Mouse (Mus musculus): ENCODE data around the gene Kcnq4. TPM values are rescaled to one million over a fixed set of nuclear protein-coding genes. Genes with fewer than 3 reads are reported as not detected.

Kcnq4 gene
- total RNA-seq, 2 experiments from 2014 or later = 6.9 to 7.5 TPM

GRCm38 (mm10) chr4:120721574-120721973, 26.8 kb downstream of the Kcnq4 start:
- TF ChIP-seq CTCF (IDR thresholded peaks at IDR 0.05) = no peak
- intact Hi-C loops (cut with DNase I) = no loop called here

GRCm38 (mm10) chr4:120719152-120719551, 29.3 kb downstream of the Kcnq4 start:
- no peak for TF ChIP-seq CTCF (IDR thresholded peaks at IDR 0.05)
- intact Hi-C loops (cut with DNase I) = no loop called here
- Histone ChIP-seq H3K4me3 (no peak overlapping the region), H3K27ac (no peak overlapping the region)
- no peak for DNase-seq (ENCODE audit: extremely low spot score in 1 of 2, low spot score in 2 of 2)

More at GRCm38 (mm10) chr4:120721574-120721973, 26.8 kb downstream of the Kcnq4 start:
- no peak for DNase-seq (ENCODE audit: extremely low spot score in 1 of 2, low spot score in 2 of 2)
- Histone ChIP-seq H3K4me3 (no peak overlapping the region), H3K27ac (no peak overlapping the region)

- TF ChIP-seq CTCF (IDR thresholded peaks at IDR 0.05) = no peak
- DNase-seq (ENCODE audit: extremely low spot score in 1 of 2, low spot score in 2 of 2) = peak; percentile 40 to 52
- Histone ChIP-seq H3K27ac (peak overlapping the region; percentile 47; the same call in 1 of the 2 replicates), H3K4me3 (no peak overlapping the region)
- intact Hi-C loops (cut with DNase I) = no loop called here
Measured at GRCm38 (mm10) chr4:120717591-120717990, 30.8 kb downstream of the Kcnq4 start.

- H3K4me3 ChIP-seq = peak overlapping the region; percentile 33
- intact Hi-C loops (cut with DNase I) = no loop called here
- no peak for TF ChIP-seq CTCF (IDR thresholded peaks at IDR 0.05)
- DNase-seq (ENCODE audit: extremely low spot score in 1 of 2, low spot score in 2 of 2) = no peak
- peak overlapping the region; percentile 32; the same call in 1 of the 2 replicates for H3K27ac ChIP-seq
Measured at GRCm38 (mm10) chr4:120716765-120717164, 31.6 kb downstream of the Kcnq4 start.

GRCm38 (mm10) chr4:120716141-120716571, 32.3 kb downstream of the Kcnq4 start:
- intact Hi-C loops (cut with DNase I) = no loop called here
- H3K4me3 ChIP-seq = peak overlapping the region; percentile 33
- no peak for TF ChIP-seq CTCF (IDR thresholded peaks at IDR 0.05)
- H3K27ac ChIP-seq = no peak overlapping the region
- DNase-seq (ENCODE audit: extremely low spot score in 1 of 2, low spot score in 2 of 2) = peak in 1 of 2 experiments; percentile 35

GRCm38 (mm10) chr4:120713856-120714497, 34.4 kb downstream of the Kcnq4 start:
- TF ChIP-seq CTCF (IDR thresholded peaks at IDR 0.05) = no peak
- no peak overlapping the region for H3K4me3 ChIP-seq
- DNase-seq (ENCODE audit: extremely low spot score in 1 of 2, low spot score in 2 of 2) = no peak
- intact Hi-C loops (cut with DNase I) = no loop called here
- no peak overlapping the region for H3K27ac ChIP-seq

GRCm38 (mm10) chr4:120713021-120713420, 35.4 kb downstream of the Kcnq4 start:
- DNase-seq (ENCODE audit: extremely low spot score in 1 of 2, low spot score in 2 of 2) = no peak
- Histone ChIP-seq H3K4me3 (no peak overlapping the region), H3K27ac (no peak overlapping the region)
- no peak for TF ChIP-seq CTCF (IDR thresholded peaks at IDR 0.05)
- intact Hi-C loops (cut with DNase I) = no loop called here

- intact Hi-C loops (cut with DNase I) = no loop called here
Measured at GRCm38 (mm10) chr4:120712236-120712635, 36.2 kb downstream of the Kcnq4 start.

GRCm38 (mm10) chr4:120702511-120702910, 45.9 kb downstream of the Kcnq4 start:
- intact Hi-C loops (cut with DNase I) = no loop called here
- H3K4me3 ChIP-seq = no peak overlapping the region
- H3K27ac ChIP-seq = no peak overlapping the region
- TF ChIP-seq CTCF (IDR thresholded peaks at IDR 0.05) = no peak
- no peak for DNase-seq (ENCODE audit: extremely low spot score in 1 of 2, low spot score in 2 of 2)

More at GRCm38 (mm10) chr4:120712236-120712635, 36.2 kb downstream of the Kcnq4 start:
- TF ChIP-seq CTCF (IDR thresholded peaks at IDR 0.05) = no peak
- no peak overlapping the region for H3K4me3 ChIP-seq
- H3K27ac ChIP-seq = no peak overlapping the region
- no peak for DNase-seq (ENCODE audit: extremely low spot score in 1 of 2, low spot score in 2 of 2)

GRCm38 (mm10) chr4:120702056-120702455, 46.4 kb downstream of the Kcnq4 start:
- DNase-seq (ENCODE audit: extremely low spot score in 1 of 2, low spot score in 2 of 2) = peak in 1 of 2 experiments; percentile 73
- Histone ChIP-seq H3K27ac (no peak overlapping the region), H3K4me3 (no peak overlapping the region)
- no peak for TF ChIP-seq CTCF (IDR thresholded peaks at IDR 0.05)
- intact Hi-C loops (cut with DNase I) = no loop called here

GRCm38 (mm10) chr4:120701180-120701579, 47.2 kb downstream of the Kcnq4 start:
- no peak overlapping the region for H3K27ac ChIP-seq
- TF ChIP-seq CTCF (IDR thresholded peaks at IDR 0.05) = no peak
- intact Hi-C loops (cut with DNase I) = no loop called here
- H3K4me3 ChIP-seq = no peak overlapping the region
- DNase-seq (ENCODE audit: extremely low spot score in 1 of 2, low spot score in 2 of 2) = no peak

GRCm38 (mm10) chr4:120697799-120698484, 50.5 kb downstream of the Kcnq4 start:
- TF ChIP-seq CTCF (IDR thresholded peaks at IDR 0.05) = no peak
- H3K27ac ChIP-seq = no peak overlapping the region
- H3K4me3 ChIP-seq = no peak overlapping the region
- DNase-seq (ENCODE audit: extremely low spot score in 1 of 2, low spot score in 2 of 2) = no peak
- intact Hi-C loops (cut with DNase I) = no loop called here

Measured in left cerebral cortex, adult 2 months (tissue).